Mouse (Mus musculus) G1E (cell line): ENCODE data around the gene Slc16a12.

ENCODE experiments used
- CTCF ChIP-seq: IDR thresholded peaks from 2 replicates; pipeline ENCODE4 v1.5.1; 2012; ENCODE audit warnings: low read depth, low read length, inconsistent platforms, mixed read lengths
- GATA1 ChIP-seq: IDR thresholded peaks from 2 replicates; pipeline ENCODE4 v1.6.1; 2012; ENCODE audit warnings: borderline replicate concordance, low read length, inconsistent platforms, mixed read lengths
- GATA2 ChIP-seq: IDR thresholded peaks from 2 replicates; pipeline ENCODE4 v1.6.1; 2012; ENCODE audit warnings: low read depth, low read length, inconsistent platforms, borderline replicate concordance
- POLR2AphosphoS5 ChIP-seq: IDR thresholded peaks from 2 replicates; pipeline ENCODE4 v1.6.1; 2012; ENCODE audit warnings: low read depth, low read length, inconsistent platforms; ENCODE audit not compliant: insufficient replicate concordance
- TAL1 ChIP-seq: conservative IDR thresholded peaks from 2 replicates; pipeline ENCODE4 v1.6.1; 2012; ENCODE audit warnings: low read depth, low read length, inconsistent platforms, mixed read lengths

DNA sequence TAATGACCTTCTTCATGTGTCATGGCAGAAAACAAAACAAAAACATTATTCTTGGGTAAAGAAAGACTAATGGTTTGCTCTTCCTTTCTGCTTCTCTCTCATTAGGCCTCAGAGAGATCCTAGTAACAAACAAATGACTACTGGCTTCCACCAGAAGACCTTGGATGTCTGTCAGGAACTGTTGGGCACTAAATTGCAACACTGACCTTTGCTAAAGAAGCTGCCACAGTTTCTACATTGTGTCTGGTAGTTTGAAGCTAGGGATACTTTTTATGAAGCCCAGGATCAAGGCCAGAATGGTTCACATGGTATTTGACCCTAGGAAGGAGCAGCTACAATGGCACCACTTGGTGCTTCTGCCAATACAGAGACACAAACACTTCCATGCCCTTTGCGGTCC lies 41.9 kb downstream of the Slc16a12 start:
- no peak for TF ChIP-seq CTCF
- TF ChIP-seq TAL1: no peak
- no peak for TF ChIP-seq GATA1
- no peak for TF ChIP-seq GATA2
- TF ChIP-seq POLR2AphosphoS5: no peak
